Mouse (Mus musculus): ENCODE measurements around the gene Slc35f6. TPM values are rescaled to one million over a fixed set of nuclear protein-coding genes. Genes with fewer than 3 reads are reported as not detected.

Slc35f6 gene
- polyA plus RNA-seq (2015; fragmentation: Nextera tagmentation; extraction: Ambion mirVana) = 30.1 and 32.5 TPM in 2 replicates

DNA sequence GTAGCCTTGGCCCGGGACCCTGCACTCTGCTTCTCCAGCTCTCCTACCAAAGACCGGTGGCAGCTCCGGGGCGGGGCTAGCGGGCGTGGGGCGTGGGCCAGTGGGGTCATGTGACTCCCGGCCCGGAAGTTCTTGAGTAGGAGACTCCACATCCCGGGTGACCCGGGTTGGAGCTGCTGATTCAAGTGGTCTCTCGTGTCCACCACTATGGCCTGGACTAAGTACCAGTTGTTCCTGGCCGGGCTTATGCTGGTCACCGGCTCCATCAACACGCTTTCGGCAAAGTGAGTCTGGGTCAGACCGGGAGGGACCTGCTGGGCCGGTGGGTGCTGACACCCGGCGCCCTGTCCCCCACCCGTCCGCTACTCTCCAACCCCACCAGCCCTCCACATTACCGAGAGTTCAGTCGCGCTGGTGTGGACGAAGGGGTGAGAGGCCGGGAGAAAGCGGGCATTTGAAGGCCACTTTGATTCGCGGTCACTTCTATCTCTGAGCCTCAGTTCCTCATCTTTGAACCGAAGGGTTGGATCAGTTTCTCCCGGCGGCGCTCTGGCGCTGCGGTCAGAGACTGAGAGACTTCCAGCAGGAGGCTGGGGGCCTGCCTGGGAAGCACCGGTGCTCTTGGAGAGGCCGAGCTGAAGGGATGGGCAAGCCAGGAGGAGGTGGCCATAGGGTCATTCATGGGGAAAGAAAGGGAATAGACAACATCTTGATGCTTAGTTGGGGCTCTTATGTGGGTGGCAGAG, at the start of gene Slc35f6:
Gene Slc35f6 (plus strand): TSS at position 119 of the 746 bp plus-strand sequence.
- H3K36me3 ChIP-seq (ENCODE audit: control insufficient read depth, insufficient read depth) = peaks cover 3% of the 10 kb centered on the region; the same call in 1 of the 2 replicates
- ATAC-seq = peak; percentile 97
- H3K4me2 ChIP-seq (ENCODE audit: low read length) = peak within 1 kb of the TSS; percentile 96
- H3K4me1 ChIP-seq (replicated peaks; ENCODE audit: control insufficient read depth, insufficient read depth, low read length) = peaks cover 15% of the 10 kb centered on the region
- no peaks in the 10 kb centered on the region for H3K9me3 ChIP-seq (ENCODE audit: control insufficient read depth, low read length)
- 0% methylated on average over 38 of the region's 38 CpGs for WGBS
- H3K27me3 ChIP-seq (replicated peaks; ENCODE audit: control insufficient read depth, insufficient read depth, low read length) = no peaks in the 10 kb centered on the region
- peak within 1 kb of the TSS; percentile 63; the same call in 1 of the 2 replicates for H3K27ac ChIP-seq (ENCODE audit: low read length)
- peak within 1 kb of the TSS; percentile 77 for H3K9ac ChIP-seq (replicated peaks; ENCODE audit: low read depth, low read length)
- peak within 1 kb of the TSS; percentile 82 for H3K4me3 ChIP-seq (replicated peaks; ENCODE audit: low read length)

DNA sequence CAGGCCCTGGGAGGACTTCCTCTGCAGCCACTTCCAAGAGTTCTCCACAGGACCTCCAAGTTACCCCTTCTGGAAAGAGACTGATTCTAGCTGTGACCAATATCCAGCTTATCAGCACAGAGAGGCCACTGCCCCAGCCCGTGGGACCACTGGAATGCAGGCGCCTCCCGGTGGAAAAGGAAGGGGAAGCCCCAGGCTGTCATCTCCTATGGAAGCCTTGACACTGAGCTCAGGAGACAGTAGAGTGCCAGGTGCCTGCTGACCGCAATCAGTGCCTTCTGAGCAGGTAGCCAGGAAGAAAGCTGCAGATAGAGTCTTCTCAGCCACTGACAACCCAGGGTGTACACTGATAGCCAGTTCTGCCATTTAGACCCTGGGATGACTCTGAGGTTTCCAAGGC, 46.3 kb upstream of the Slc35f6 start:
- Histone ChIP-seq H3K4me2 (ENCODE audit: low read length) (no peak overlapping the region), H3K27ac (ENCODE audit: low read length) (no peak overlapping the region), H3K27me3 (replicated peaks; ENCODE audit: control insufficient read depth, insufficient read depth, low read length) (no peaks in the 10 kb centered on the region), H3K4me3 (replicated peaks; ENCODE audit: low read length) (no peak overlapping the region), H3K36me3 (ENCODE audit: control insufficient read depth, insufficient read depth) (no peaks in the 10 kb centered on the region), H3K4me1 (replicated peaks; ENCODE audit: control insufficient read depth, insufficient read depth, low read length) (peaks cover 6% of the 10 kb centered on the region), H3K9ac (replicated peaks; ENCODE audit: low read depth, low read length) (no peak overlapping the region), H3K9me3 (ENCODE audit: control insufficient read depth, low read length) (no peaks in the 10 kb centered on the region)
- WGBS = 40% methylated on average over 4 of the region's 4 CpGs
- no peak for ATAC-seq

DNA sequence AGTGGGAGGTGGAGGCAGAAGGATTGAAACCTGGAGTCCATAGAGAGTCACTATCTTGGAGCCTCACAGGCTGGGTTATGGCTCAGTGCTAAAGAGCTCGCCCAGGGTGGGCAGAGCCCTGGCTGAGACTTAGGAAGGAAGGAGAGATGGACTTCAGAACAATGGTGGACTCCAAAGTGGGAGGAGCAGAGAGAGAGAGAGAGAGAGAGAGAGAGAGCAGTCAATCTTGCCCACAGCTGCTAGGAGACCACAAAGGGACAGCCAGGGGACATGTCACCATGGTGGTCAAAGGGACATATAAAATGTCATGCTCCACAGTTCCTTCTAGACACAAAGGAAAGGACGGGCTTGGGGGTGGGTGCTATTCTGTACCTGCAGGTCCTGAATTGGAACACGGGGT, 44.5 kb upstream of the Slc35f6 start:
- Histone ChIP-seq H3K9ac (replicated peaks; ENCODE audit: low read depth, low read length) (no peak overlapping the region), H3K36me3 (ENCODE audit: control insufficient read depth, insufficient read depth) (no peaks in the 10 kb centered on the region), H3K4me2 (ENCODE audit: low read length) (no peak overlapping the region), H3K4me3 (replicated peaks; ENCODE audit: low read length) (no peak overlapping the region), H3K27me3 (replicated peaks; ENCODE audit: control insufficient read depth, insufficient read depth, low read length) (no peaks in the 10 kb centered on the region), H3K27ac (ENCODE audit: low read length) (no peak overlapping the region), H3K9me3 (ENCODE audit: control insufficient read depth, low read length) (no peaks in the 10 kb centered on the region), H3K4me1 (replicated peaks; ENCODE audit: control insufficient read depth, insufficient read depth, low read length) (peaks cover 10% of the 10 kb centered on the region)
- WGBS = 69% methylated on average over 3 of the region's 3 CpGs
- no peak for ATAC-seq

DNA sequence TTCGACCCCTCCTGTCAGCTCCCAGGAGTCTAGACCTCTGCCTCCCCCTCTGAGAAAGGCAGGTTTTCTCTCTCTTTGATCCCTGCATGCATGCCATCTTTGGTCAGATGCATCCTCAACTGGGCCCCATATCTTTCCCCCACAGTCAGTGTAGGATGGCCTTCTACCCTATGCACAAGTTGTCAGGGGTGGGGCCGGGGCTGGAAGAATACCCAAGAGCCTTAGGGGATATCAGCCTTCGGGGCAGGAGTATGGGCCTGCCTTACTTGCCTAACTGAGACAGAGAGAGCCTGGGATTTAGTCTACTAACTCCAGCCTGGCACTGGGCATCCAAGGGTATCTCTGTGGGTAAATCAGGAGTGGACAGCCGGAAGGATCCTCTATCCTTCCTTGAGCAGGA, 43.8 kb upstream of the Slc35f6 start:
- H3K36me3 ChIP-seq (ENCODE audit: control insufficient read depth, insufficient read depth) = no peaks in the 10 kb centered on the region
- H3K4me2 ChIP-seq (ENCODE audit: low read length) = no peak overlapping the region
- H3K9me3 ChIP-seq (ENCODE audit: control insufficient read depth, low read length) = no peaks in the 10 kb centered on the region
- no peaks in the 10 kb centered on the region for H3K27me3 ChIP-seq (replicated peaks; ENCODE audit: control insufficient read depth, insufficient read depth, low read length)
- no peak for ATAC-seq
- H3K27ac ChIP-seq (ENCODE audit: low read length) = no peak overlapping the region
- 74% methylated on average over 4 of the region's 4 CpGs for WGBS
- H3K9ac ChIP-seq (replicated peaks; ENCODE audit: low read depth, low read length) = no peak overlapping the region
- H3K4me1 ChIP-seq (replicated peaks; ENCODE audit: control insufficient read depth, insufficient read depth, low read length) = peaks cover 10% of the 10 kb centered on the region
- H3K4me3 ChIP-seq (replicated peaks; ENCODE audit: low read length) = no peak overlapping the region

DNA sequence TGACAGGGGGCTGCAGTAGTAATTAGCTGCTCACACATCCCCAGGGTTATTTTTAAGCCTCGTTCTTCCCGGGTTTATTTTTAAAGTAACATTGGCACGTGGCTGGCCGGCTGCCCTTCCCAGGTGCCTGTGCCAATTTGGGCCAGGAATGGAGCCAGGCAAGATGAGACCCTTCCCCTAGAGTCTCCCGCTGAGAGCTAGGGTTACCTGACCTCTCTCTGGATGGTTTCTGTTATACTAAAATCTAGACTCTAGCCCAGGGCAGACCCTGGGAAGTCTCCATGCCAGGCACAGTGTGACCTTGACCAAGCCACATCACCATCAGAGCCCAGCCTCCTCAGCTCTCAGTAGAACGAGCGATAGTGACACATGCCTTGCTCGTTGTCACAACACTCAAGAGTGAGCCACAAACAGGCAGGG, 43.0 kb upstream of the Slc35f6 start:
- peaks cover 10% of the 10 kb centered on the region for H3K4me1 ChIP-seq (replicated peaks; ENCODE audit: control insufficient read depth, insufficient read depth, low read length)
- 59% methylated on average over 8 of the region's 8 CpGs for WGBS

DNA sequence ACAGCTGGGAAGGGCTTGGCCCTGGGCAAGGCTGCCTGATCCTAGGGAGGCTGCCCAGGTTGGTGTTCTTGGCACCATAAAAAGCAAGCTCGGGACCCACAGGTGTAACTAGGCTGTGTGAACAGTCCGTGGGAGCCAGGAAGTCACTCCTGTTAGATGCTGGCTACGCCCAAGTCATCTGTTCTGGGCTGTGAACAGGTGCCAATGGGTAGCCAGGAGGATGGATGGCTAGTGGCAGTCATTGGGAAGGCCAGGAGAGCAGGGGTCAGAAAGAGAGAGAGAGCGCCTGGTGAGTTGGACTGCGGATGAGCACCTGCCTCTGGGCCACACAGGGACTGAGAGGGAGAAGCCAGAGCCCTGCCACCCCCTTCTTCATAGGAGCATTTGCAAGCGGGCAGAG, 42.1 kb upstream of the Slc35f6 start:
- H3K4me2 ChIP-seq (ENCODE audit: low read length) = no peak overlapping the region
- no peak overlapping the region for H3K27ac ChIP-seq (ENCODE audit: low read length)
- no peak overlapping the region for H3K4me3 ChIP-seq (replicated peaks; ENCODE audit: low read length)
- no peaks in the 10 kb centered on the region for H3K9me3 ChIP-seq (ENCODE audit: control insufficient read depth, low read length)
- peaks cover 10% of the 10 kb centered on the region for H3K4me1 ChIP-seq (replicated peaks; ENCODE audit: control insufficient read depth, insufficient read depth, low read length)
- ATAC-seq = no peak
- no peak overlapping the region for H3K9ac ChIP-seq (replicated peaks; ENCODE audit: low read depth, low read length)
- no peaks in the 10 kb centered on the region for H3K27me3 ChIP-seq (replicated peaks; ENCODE audit: control insufficient read depth, insufficient read depth, low read length)
- 89% methylated on average over 6 of the region's 6 CpGs for WGBS
- no peaks in the 10 kb centered on the region for H3K36me3 ChIP-seq (ENCODE audit: control insufficient read depth, insufficient read depth)

More for the DNA sequence above, 43.0 kb upstream of the Slc35f6 start:
- Histone ChIP-seq H3K36me3 (ENCODE audit: control insufficient read depth, insufficient read depth) (no peaks in the 10 kb centered on the region), H3K27me3 (replicated peaks; ENCODE audit: control insufficient read depth, insufficient read depth, low read length) (no peaks in the 10 kb centered on the region), H3K9me3 (ENCODE audit: control insufficient read depth, low read length) (no peaks in the 10 kb centered on the region), H3K4me2 (ENCODE audit: low read length) (no peak overlapping the region), H3K27ac (ENCODE audit: low read length) (no peak overlapping the region), H3K4me3 (replicated peaks; ENCODE audit: low read length) (no peak overlapping the region), H3K9ac (replicated peaks; ENCODE audit: low read depth, low read length) (no peak overlapping the region)
- no peak for ATAC-seq

DNA sequence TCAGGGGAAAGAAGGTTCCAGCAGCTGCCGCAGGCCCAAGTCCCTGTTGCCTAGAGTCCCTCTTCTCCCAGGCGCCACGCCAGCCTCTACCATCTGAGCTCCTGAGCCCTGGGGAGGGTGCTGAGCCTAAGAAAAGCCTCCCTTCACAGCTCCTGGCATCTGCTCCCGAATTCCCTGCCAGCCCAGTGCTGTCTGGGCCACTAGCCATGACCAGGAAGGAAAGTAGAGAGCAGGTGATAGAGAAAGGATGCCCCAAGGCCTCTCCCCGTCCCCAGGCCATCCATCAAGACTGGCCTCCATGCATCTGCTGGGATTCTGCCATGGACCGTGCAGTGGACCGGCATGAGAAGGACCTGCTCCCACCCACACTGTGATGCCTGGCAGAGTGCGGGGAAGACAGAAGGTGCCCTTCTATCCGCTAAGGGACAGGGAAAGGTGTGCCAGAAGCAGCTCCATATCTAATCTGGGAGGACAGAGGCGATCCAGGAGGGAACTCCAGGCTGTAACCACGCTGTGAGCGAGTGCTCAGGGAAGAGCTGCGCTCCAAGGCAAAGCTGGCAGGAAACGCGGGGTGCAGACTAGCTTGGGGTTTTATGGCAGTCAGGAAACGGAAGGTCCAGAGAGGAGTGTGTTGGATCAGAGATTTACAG, 41.2 kb upstream of the Slc35f6 start:
- 59% methylated on average over 16 of the region's 16 CpGs for WGBS
- Histone ChIP-seq H3K36me3 (ENCODE audit: control insufficient read depth, insufficient read depth) (no peaks in the 10 kb centered on the region), H3K27me3 (replicated peaks; ENCODE audit: control insufficient read depth, insufficient read depth, low read length) (no peaks in the 10 kb centered on the region), H3K27ac (ENCODE audit: low read length) (0 out of 2 replicates have a peak overlapping the region, but pooled peaks have one; percentile 15), H3K9ac (replicated peaks; ENCODE audit: low read depth, low read length) (no peak overlapping the region), H3K4me2 (ENCODE audit: low read length) (no peak overlapping the region), H3K4me3 (replicated peaks; ENCODE audit: low read length) (no peak overlapping the region), H3K4me1 (replicated peaks; ENCODE audit: control insufficient read depth, insufficient read depth, low read length) (peaks cover 10% of the 10 kb centered on the region), H3K9me3 (ENCODE audit: control insufficient read depth, low read length) (no peaks in the 10 kb centered on the region)
- peak; percentile 81 for ATAC-seq

DNA sequence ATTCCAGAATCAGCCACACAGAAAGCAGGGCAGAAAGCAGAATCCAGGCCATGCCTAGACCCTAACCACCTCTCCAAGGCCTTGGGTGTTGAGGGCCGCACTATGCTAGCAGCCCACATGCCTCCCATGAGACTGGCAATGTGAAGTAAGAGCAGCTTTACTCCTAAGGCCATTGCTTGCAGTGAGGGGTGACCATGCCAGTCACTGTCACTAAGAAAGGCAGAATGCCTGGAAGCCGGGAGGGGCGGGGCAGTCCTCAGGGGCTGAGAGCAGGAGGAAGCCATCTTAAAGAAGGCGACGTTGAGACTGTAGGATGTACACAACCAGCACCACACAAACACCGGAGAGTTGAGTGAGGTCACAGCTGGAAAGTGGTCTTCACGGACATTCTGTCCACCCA, 38.6 kb upstream of the Slc35f6 start:
- Histone ChIP-seq H3K27ac (ENCODE audit: low read length) (no peak overlapping the region), H3K4me1 (replicated peaks; ENCODE audit: control insufficient read depth, insufficient read depth, low read length) (peaks cover 10% of the 10 kb centered on the region), H3K9me3 (ENCODE audit: control insufficient read depth, low read length) (no peaks in the 10 kb centered on the region), H3K4me2 (ENCODE audit: low read length) (no peak overlapping the region), H3K9ac (replicated peaks; ENCODE audit: low read depth, low read length) (no peak overlapping the region), H3K4me3 (replicated peaks; ENCODE audit: low read length) (no peak overlapping the region), H3K36me3 (ENCODE audit: control insufficient read depth, insufficient read depth) (no peaks in the 10 kb centered on the region), H3K27me3 (replicated peaks; ENCODE audit: control insufficient read depth, insufficient read depth, low read length) (no peaks in the 10 kb centered on the region)
- ATAC-seq = no peak
- WGBS = 87% methylated on average over 7 of the region's 7 CpGs

DNA sequence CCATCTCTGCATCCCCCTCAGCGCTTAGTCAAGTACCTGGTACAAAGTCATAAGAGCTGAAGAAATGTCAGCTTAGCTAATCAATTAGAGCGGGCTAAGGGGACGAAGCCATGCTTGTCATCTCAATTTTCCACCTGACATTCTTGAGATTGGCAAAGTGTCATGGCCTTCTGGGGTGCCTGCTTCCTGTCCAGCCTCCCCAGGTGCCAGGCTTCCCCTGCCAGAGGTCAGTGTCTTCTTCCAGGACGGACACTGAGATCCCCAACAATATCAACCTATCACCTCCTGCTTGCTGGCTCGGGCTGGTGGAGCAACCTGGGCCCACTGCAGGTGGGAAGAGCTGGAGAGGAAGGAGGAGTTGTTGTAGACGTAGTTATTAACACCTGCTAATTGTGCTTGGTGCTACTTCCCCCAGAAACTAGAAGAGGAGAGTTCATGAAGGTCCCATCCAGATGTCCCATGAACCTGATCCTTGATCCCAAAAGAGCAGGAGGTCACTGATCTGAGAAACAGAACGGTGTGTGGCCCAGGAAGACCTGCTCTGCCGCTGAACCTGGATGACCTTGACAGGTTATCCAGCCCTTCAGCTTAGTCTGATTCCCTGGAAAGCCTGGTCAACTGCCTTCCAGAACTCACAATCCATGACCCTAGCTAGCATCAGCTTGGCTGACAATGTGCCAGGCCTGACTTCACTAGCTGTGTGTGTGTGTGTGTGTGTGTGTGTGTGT, 37.7 kb upstream of the Slc35f6 start:
- H3K4me3 ChIP-seq (replicated peaks; ENCODE audit: low read length) = no peak overlapping the region
- no peaks in the 10 kb centered on the region for H3K27me3 ChIP-seq (replicated peaks; ENCODE audit: control insufficient read depth, insufficient read depth, low read length)
- no peaks in the 10 kb centered on the region for H3K9me3 ChIP-seq (ENCODE audit: control insufficient read depth, low read length)
- H3K36me3 ChIP-seq (ENCODE audit: control insufficient read depth, insufficient read depth) = no peaks in the 10 kb centered on the region
- H3K9ac ChIP-seq (replicated peaks; ENCODE audit: low read depth, low read length) = no peak overlapping the region
- H3K27ac ChIP-seq (ENCODE audit: low read length) = no peak overlapping the region
- no peak overlapping the region for H3K4me2 ChIP-seq (ENCODE audit: low read length)
- H3K4me1 ChIP-seq (replicated peaks; ENCODE audit: control insufficient read depth, insufficient read depth, low read length) = peaks cover 15% of the 10 kb centered on the region
- 84% methylated on average over 8 of the region's 8 CpGs for WGBS
- ATAC-seq = no peak
